Mouse (Mus musculus): ENCODE results near the gene Chst13.

GRCm38 (mm10) chr6:90360922-90361614, 36.1 kb upstream of the Chst13 start:
- TF ChIP-seq POLR2A (IDR thresholded peaks at IDR 0.05; ENCODE audit: low read depth, low read length) (no peak), CTCF (IDR thresholded peaks at IDR 0.05; ENCODE audit: borderline replicate concordance, insufficient read depth, low read length) (no peak)

All from embryonic fibroblast, embryonic 13.5 days (primary cell).